Mouse (Mus musculus): ENCODE measurements around the gene Vmn2r83.
"Not testable (repeated sequence)": the region's sequence is repeated elsewhere in the genome, so short reads cannot be mapped to it uniquely, and the experiment has no call there.

Vmn2r83 gene

DNA sequence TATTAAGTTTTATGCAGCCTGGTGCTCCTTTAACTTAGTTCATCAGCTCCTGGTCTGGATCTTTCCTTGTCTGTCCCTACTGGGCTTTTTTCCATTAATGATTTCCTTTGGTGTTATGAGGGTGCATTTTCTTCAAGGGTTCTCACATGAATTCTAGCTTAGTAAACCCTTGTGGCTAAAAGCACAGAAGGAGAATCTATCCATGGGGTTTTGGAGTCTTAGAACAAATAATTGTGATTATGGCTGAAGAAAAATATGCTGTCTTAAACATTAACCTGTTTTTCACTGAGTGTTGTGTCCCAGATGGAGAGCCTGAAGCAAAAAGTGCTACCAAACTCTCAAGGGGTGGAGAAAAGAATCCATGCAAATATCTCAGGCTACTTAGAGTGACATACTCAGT, at the start of gene Vmn2r83:
Gene Vmn2r83 (plus strand): TSS at position 301 of the 400 bp plus-strand sequence.
- no peak for DNase-seq (ENCODE audit: extremely low read depth, insufficient read length, low spot score)

DNA sequence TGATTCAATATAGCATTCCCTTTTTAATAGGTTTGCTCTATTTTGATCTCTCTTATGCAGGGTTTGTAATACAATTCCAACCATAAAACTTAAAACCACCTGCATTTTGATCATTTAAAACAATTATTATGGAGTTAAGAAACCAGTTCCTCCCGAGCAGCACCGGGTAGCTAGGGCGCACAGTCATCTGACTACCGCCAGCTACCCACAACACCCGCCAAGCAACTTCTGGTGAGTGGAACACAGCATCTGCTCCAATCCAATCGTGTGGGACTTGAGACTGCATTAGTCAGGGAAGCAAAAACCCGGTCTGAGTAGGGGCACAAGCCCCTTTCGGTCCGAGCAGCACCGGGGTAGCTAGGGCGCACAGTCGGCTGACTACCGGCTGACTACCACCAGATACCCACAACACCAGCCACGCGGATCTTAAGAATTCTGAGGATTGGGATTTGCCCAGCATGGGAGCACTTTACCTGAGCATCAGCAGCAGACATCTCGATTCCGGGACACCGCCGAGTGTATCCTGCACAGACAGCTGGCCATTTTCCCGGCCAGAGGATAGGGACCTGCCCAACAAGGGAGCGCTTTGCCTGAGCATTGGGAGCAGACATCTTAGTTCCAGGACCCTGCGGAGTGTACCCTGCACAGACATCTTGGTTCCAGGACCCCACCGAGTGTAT, 33.2 kb upstream of the Vmn2r83 start:
- not testable (repeated sequence) for DNase-seq (ENCODE audit: extremely low read depth, insufficient read length, low spot score)

- no peak for DNase-seq (ENCODE audit: extremely low read depth, insufficient read length, low spot score)
Measured at GRCm38 (mm10) chr10:79495886-79496285, 27.4 kb downstream of the Vmn2r83 start.

DNA sequence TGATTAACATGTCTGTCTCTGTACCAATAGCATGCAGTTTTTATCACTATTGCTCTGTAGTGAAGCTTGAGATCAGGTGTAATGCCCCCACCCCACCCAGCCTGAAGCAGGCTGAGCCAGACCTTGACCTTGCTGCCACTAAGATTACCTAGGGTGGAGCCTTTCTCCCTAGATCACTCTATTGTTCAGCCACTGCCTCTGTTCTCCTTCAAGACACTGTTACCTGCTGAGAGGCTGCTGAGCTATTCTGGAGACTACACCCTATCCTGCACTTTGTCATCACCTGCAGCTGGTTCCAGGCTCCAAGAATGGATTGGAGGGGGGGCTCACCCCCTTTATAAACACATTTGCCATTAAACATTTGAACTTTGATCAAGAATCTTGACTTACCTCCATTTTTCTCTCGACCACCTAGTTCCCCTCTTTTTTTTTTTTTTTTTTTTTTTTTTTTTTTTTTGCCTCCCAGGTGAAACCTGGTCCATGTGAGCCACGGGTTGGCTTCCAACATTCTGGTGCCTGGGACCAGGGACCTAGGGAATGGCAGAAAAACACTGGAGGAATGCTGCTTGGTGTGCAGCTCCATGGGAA, 28.3 kb downstream of the Vmn2r83 start:
- no peak for DNase-seq (ENCODE audit: extremely low read depth, insufficient read length, low spot score)

GRCm38 (mm10) chr10:79502830-79503644, 34.5 kb downstream of the Vmn2r83 start:
- no peak for DNase-seq (ENCODE audit: extremely low read depth, insufficient read length, low spot score)

DNA sequence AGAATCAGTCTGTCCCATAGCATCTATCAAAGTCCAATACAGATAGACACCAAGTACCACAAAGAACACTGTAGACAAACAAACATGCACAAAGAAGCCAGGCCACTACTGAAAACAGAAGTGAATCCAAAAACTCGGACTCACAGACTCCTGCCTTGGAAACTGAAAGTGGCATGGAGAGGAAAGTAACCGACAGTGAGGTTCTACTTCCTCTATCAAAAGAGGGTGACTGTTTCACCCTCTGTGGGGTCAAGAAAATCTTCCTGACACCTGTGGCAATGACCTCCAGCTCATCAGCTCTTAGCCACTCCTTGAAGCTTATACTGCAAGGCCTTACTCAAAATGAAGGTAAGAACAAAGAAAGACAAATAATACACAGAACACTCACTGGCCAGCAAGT, 38.2 kb downstream of the Vmn2r83 start:
- no peak for DNase-seq (ENCODE audit: extremely low read depth, insufficient read length, low spot score)

GRCm38 (mm10) chr10:79524433-79524832, 55.9 kb downstream of the Vmn2r83 start:
- no peak for DNase-seq (ENCODE audit: extremely low read depth, insufficient read length, low spot score)

DNA sequence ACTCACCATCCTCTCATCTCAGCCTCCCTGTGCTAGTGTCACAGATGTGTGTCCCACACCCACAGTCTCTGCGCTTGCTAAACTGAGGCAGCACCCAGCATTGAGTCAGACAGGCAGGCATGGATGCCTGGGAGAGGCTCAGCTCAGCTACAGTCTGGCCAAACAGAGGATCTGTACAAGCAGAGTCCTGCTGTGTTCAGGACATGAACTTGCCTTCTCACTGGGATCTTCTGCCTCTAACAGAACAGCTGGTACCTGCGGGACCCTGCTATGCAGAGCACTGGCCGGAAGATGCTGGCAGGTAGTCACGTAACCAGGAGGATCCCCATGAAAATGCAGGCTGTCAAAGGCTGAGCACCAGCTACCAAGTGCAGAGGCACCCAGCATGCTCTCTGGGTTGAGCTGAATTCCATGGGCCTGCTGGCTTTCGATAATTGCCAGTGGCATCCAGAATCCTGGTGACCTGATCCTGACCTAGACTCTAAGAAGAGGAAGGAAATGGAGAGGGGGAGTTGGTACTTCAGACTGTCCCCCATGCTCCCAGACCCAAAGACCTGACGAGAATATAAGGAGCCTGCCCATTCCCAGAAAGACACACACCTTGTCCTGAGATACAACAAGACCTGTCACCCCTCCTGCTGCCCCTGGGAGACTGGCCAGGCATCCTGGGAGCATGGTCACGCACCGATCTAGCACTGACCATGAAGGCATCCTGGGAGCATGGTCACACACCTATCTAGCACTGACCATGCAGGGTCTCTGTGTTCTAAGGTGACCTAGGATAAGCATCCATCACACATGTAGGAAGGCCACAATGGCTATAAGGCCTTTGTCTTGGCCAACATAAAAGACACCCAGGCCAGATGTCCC, 57.2 kb downstream of the Vmn2r83 start:
- no peak for DNase-seq (ENCODE audit: extremely low read depth, insufficient read length, low spot score)

- no peak for DNase-seq (ENCODE audit: extremely low read depth, insufficient read length, low spot score)
Measured at GRCm38 (mm10) chr10:79526661-79527452, 58.3 kb downstream of the Vmn2r83 start.

DNA sequence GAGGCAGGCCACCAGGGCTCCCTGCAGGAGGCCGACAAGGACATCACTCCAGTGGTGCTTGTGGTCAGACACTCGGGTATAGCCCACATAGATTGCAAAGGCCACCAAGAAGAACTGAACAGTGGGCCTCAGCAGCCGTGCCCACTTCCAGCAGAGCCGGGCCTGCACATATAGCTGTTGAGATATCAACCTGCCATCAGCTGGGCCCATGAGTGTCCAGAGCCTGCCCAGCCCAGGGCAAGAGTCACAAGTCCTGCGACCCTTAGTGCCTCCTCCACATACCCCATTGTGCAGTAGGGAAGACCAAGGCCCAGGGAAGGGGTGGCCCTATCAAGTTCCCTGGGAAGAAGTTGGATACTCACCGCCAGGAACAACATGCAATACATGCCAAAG, 58.9 kb downstream of the Vmn2r83 start:
- no peak for DNase-seq (ENCODE audit: extremely low read depth, insufficient read length, low spot score)

- no peak for DNase-seq (ENCODE audit: extremely low read depth, insufficient read length, low spot score)
Measured at GRCm38 (mm10) chr10:79528081-79528480, 59.5 kb downstream of the Vmn2r83 start.

- DNase-seq (ENCODE audit: extremely low read depth, insufficient read length, low spot score): no peak
Measured at GRCm38 (mm10) chr10:79530241-79530640, 61.7 kb downstream of the Vmn2r83 start.

DNA sequence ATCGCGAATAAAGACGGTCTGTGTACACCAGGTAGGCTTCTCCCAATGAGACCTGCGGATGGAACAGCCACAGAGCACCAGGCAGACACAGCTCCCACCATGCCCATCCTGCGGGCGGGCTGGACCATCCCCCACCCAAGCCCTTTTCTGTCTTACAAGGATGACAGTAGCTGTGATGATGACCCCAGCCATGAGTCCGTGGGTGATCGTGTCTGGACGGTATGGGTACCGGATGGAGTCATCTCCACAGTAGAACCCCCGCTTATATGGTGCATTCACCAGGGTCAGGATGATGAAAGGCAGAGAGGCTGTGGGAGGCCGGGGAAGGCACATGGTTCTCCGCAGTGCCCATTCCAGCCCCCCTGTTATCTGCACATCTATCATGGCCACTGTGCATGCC, 62.2 kb downstream of the Vmn2r83 start:
- no peak for DNase-seq (ENCODE audit: extremely low read depth, insufficient read length, low spot score)

- no peak for DNase-seq (ENCODE audit: extremely low read depth, insufficient read length, low spot score)
Measured at GRCm38 (mm10) chr10:79531593-79531992, 63.1 kb downstream of the Vmn2r83 start.

DNA sequence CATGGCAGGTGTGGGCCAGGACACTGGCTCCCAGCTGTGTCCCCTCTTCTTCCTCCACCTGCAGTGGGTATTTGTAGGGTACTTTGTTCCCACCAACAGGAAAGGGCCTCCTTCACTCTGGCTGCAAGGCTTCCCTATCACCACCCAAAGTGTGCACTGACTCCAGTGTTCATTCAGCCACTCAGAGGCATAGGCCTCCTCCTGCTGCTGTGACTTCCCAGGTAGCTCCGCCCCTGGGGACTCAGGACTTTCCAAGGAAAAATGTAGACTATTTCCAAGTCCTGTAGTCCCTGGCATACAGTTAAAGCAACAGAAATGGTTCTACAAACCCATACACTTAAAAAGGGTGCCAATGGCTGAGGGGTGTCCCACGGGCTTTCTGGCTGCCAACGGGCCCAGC, 64.1 kb downstream of the Vmn2r83 start:
- DNase-seq (ENCODE audit: extremely low read depth, insufficient read length, low spot score): no peak

DNA sequence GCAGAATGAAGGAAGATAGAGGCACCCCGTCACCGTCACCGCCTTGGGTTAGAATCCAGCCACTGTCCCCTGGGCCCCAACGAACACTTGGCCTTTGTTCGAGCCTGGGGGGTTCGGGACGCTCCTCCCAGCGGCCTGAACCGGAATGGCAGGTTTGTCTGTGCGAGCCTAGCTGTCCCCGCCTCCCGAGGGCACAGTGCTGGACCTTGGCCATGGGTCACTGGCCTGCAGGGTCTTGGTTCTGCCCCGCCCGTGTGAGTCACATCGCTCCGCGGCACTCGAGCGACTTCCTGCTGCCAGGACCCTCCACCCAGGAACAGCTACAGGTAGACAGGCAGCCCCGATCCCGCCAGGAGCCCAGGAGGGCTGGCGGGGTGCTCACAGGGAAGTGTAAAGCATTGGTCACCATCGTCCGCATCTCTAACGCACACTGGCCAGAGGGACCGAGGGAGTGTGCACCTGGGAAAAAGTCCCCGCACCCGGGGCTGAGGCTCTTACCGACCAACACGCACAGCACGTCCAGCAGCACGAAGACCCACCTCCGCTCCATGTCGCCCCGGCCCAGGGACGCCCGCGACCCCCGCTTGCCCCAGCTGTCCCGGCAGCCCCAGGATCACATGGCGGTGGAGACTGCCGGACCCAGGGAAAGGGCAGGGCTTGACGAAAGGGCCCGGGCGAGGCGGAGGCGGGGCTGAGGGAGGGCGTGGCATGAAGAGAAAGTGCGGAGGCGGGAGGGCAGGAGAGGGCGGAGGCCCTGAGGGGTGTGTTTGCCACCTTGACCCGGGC, 64.8 kb downstream of the Vmn2r83 start, which contains the start of gene Plpp2:
Gene Plpp2 (minus strand): TSS at position 671 of the 786 bp plus-strand sequence.
- peak; percentile 91 for DNase-seq (ENCODE audit: extremely low read depth, insufficient read length, low spot score)

DNA sequence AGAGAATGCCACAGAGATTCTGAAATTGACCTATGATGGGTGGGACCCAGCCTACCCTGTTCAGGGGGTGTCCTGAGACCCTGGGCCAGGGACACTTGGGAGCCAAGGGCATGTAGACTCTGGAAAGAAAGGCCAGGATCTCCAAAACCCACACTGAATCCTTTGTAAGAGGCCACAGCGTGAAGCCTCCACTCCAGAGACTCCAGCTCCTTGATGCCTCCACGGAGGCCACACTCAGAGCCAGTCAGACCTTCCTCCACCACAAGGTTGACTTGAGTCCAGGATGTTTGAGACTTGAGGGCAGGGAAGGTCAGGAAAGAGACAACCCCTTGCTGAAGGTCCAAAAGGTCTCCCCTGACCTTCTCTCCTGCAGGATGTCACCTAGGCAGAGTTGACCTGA, 65.9 kb downstream of the Vmn2r83 start:
- DNase-seq (ENCODE audit: extremely low read depth, insufficient read length, low spot score): no peak

DNA sequence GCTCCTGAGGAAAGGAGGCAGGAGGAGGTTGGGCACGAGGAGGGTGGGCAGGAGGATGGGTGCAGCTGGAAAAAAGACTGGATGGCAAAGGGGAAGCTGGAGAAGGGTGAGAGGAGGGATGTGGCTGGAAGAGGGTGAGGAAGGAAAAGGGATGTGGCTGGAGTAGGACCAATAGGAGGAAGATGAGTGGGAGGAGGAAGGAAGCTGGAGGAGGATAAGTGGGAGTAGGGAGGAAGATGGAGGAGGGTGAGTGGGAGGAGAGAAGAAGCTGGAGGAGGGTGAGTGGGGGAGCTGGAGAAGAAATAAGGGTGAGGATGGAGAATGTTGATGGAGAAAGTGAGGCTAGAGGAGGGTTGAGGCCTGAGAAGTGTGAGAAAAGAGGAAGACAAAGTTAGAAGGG, 66.9 kb downstream of the Vmn2r83 start:
- no peak for DNase-seq (ENCODE audit: extremely low read depth, insufficient read length, low spot score)

GRCm38 (mm10) chr10:79536461-79537080, 68.0 kb downstream of the Vmn2r83 start:
- DNase-seq (ENCODE audit: extremely low read depth, insufficient read length, low spot score): no peak

Data from 3134 (cell line).